ENCODE assay signal across 16 mouse cellular contexts in genomic region chr2:18697591-18698244, GRCm38 (mm10). TPM values are rescaled to one million over a fixed set of nuclear protein-coding genes. Genes with fewer than 3 reads are reported as not detected.
DNase-seq lines count a peak whose midpoint lies in the region; ATAC-seq and TF ChIP-seq lines count a peak whose summit lies in the region.
"Had no signal": no experiment of that assay in that cellular context is flagged by ENCODE, and none has a peak within 500 bp of the region (broad histone marks: within the 10 kb centered on the region; RNA-seq: fewer than 3 reads in every experiment).

No protein-coding gene starts in this region.

- peaks cover 24% of the 10 kb centered on the region for H3K4me1 ChIP-seq in midbrain, embryonic 10.5 days
- peaks cover 22% of the 10 kb centered on the region for H3K4me1 ChIP-seq in midbrain, embryonic 15.5 days
- peaks cover 10% of the 10 kb centered on the region; the same call in 1 of the 2 replicates for H3K4me1 ChIP-seq in thymus, adult 2 months (replicated peaks; ENCODE audit: control insufficient read depth, insufficient read depth, low read length)

- WGBS in midbrain, embryonic 10.5 days: 4% methylated on average over 4 of the region's 4 CpGs
- WGBS in midbrain, embryonic 15.5 days: 2% methylated on average over 4 of the region's 4 CpGs
- WGBS in thymus, adult 2 months: 11% methylated on average over 4 of the region's 4 CpGs

- H3K4me3 ChIP-seq in midbrain, embryonic 10.5 days: no peak overlapping the region
- H3K4me3 ChIP-seq in midbrain, embryonic 15.5 days: no peak overlapping the region
- H3K4me3 ChIP-seq in thymus, adult 2 months (ENCODE audit: control insufficient read depth, insufficient read depth, low read length): no peak overlapping the region

- peaks cover 95% of the 10 kb centered on the region for H3K27me3 ChIP-seq in midbrain, embryonic 10.5 days (ENCODE audit: low read depth, poor library complexity, severe bottlenecking)
- H3K27me3 ChIP-seq in midbrain, embryonic 15.5 days (replicated peaks): peaks cover 56% of the 10 kb centered on the region
- peaks cover 27% of the 10 kb centered on the region for H3K27me3 ChIP-seq in thymus, adult 2 months (ENCODE audit: control insufficient read depth, insufficient read depth, low read length)

- TF ChIP-seq POLR2A in thymus, adult 2 months (IDR thresholded peaks at IDR 0.05; ENCODE audit: control insufficient read depth, extremely low read depth, insufficient read depth, low read length, poor library complexity): no peak

- no peak overlapping the region for H3K9ac ChIP-seq in midbrain, embryonic 15.5 days
- H3K9ac ChIP-seq: hindbrain, embryonic 13.5 days had no signal

- TF ChIP-seq CTCF in thymus, adult 2 months (IDR thresholded peaks at IDR 0.05; ENCODE audit: borderline replicate concordance, control insufficient read depth, extremely low read depth, insufficient read depth, low read length, poor library complexity): no peak

- DNase-seq in heart, postnatal 10 days: peak; percentile 19 to 23
- DNase-seq in heart, adult 9 months (ENCODE audit: low spot score in 2 of 2): no peak
- DNase-seq in midbrain, embryonic 10.5 days (ENCODE audit: low spot score): peak; percentile 44
- DNase-seq in ZHBTc4 (ENCODE audit: low read depth, low spot score): peak; percentile 6
- DNase-seq in induced T-regulatory cell, adult 2 months (ENCODE audit: low read depth): peak; percentile 32
- no peak for DNase-seq in thymus, adult 2 months
- DNase-seq: gastrocnemius, postnatal 25 days; lung, postnatal 14 days; right cerebral cortex, postnatal 25 days had no signal

- no peak for ATAC-seq in midbrain, embryonic 15.5 days (replicated peaks)

- H3K36me3 ChIP-seq in midbrain, embryonic 10.5 days: no peaks in the 10 kb centered on the region
- H3K36me3 ChIP-seq in midbrain, embryonic 15.5 days (replicated peaks): no peaks in the 10 kb centered on the region
- H3K36me3 ChIP-seq in thymus, adult 2 months (ENCODE audit: control insufficient read depth, insufficient read depth, low read length): no peaks in the 10 kb centered on the region
- H3K36me3 ChIP-seq: hindbrain, embryonic 13.5 days had no signal

- no peaks in the 10 kb centered on the region for H3K9me3 ChIP-seq in midbrain, embryonic 10.5 days (replicated peaks)
- no peaks in the 10 kb centered on the region for H3K9me3 ChIP-seq in midbrain, embryonic 15.5 days
- H3K9me3 ChIP-seq: hindbrain, embryonic 13.5 days had no signal

- H3K4me2 ChIP-seq in midbrain, embryonic 15.5 days: no peak overlapping the region

- intact Hi-C loops in heart, postnatal 10 days (cut with DNase I): loop anchor here (5.0 kb wide), 2 partner anchors 90 to 1830 kb away; no protein-coding TSS in a partner anchor

- no peak overlapping the region for H3K27ac ChIP-seq in midbrain, embryonic 10.5 days (replicated peaks)
- no peak overlapping the region for H3K27ac ChIP-seq in midbrain, embryonic 15.5 days
- H3K27ac ChIP-seq in thymus, adult 2 months (ENCODE audit: control insufficient read depth, insufficient read depth, low read length): no peak overlapping the region
- H3K27ac ChIP-seq: hindbrain, embryonic 13.5 days; kidney, postnatal 0 days had no signal

RNA-seq across cellular contexts. Expression of gene Spag6, which starts 3.9 kb away (rescaled TPM):
- under 1 TPM in 1 of 2 experiments, not detected in 1; 0.24 TPM for total RNA-seq in heart, postnatal 10 days (2021)
- polyA plus RNA-seq in midbrain, embryonic 10.5 days (2016; fragmentation: Nextera tagmentation; extraction: Ambion mirVana): 0.10 and 0.51 TPM in 2 replicates
- 0.14 and 0.17 TPM in 2 replicates for polyA plus RNA-seq in midbrain, embryonic 15.5 days (2015; fragmentation: Nextera tagmentation; extraction: Ambion mirVana)
- polyA plus RNA-seq in thymus, adult 2 months (2012; rRNA removed): 0.26 TPM in 1 of 2 replicates, not detected in the other
- total RNA-seq: megakaryocyte, adult 5-6 weeks had no signal
- polyA plus RNA-seq: adrenal gland, adult 2 months; liver, embryonic 16.5 days; neural tube, embryonic 14.5 days had no signal

RNA-seq across cellular contexts. Expression of gene Bmi1, which starts 20.9 kb away (rescaled TPM):
- 10 to 100 TPM; 66.4 to 70.2 TPM for total RNA-seq in heart, postnatal 10 days (2021)
- polyA plus RNA-seq in midbrain, embryonic 10.5 days (2016; fragmentation: Nextera tagmentation; extraction: Ambion mirVana): 25.5 and 26.6 TPM in 2 replicates
- 22.0 and 25.0 TPM in 2 replicates for polyA plus RNA-seq in midbrain, embryonic 15.5 days (2015; fragmentation: Nextera tagmentation; extraction: Ambion mirVana)
- 13.7 and 14.3 TPM in 2 replicates for polyA plus RNA-seq in thymus, adult 2 months (2012; rRNA removed)

RNA-seq across cellular contexts. Expression of gene Commd3, which starts 25.5 kb away (rescaled TPM):
- 100 to 1,000 TPM; 128 to 137 TPM for total RNA-seq in heart, postnatal 10 days (2021)
- polyA plus RNA-seq in midbrain, embryonic 10.5 days (2016; fragmentation: Nextera tagmentation; extraction: Ambion mirVana): 82.0 and 101 TPM in 2 replicates
- polyA plus RNA-seq in midbrain, embryonic 15.5 days (2015; fragmentation: Nextera tagmentation; extraction: Ambion mirVana): 179 and 185 TPM in 2 replicates
- 55.8 and 57.8 TPM in 2 replicates for polyA plus RNA-seq in thymus, adult 2 months (2012; rRNA removed)

Comparison
In these comparisons a context has a peak if more than half of its experiments do, and no peak if none do; other contexts are left out.
1. DNase-seq: peak in heart, postnatal 10 days (2 of 2), midbrain, embryonic 10.5 days (single experiment), ZHBTc4 (single experiment) and induced T-regulatory cell, adult 2 months (single experiment); none in heart, adult 9 months (0 of 2) and thymus, adult 2 months (single experiment).